Mouse (Mus musculus): ENCODE data around the gene Tnfsf13. TPM values are rescaled to one million over a fixed set of nuclear protein-coding genes. Genes with fewer than 3 reads are reported as not detected.

Tnfsf13 gene
- polyA plus RNA-seq, 1 experiment from 2014 or later: 0.24 TPM

DNA sequence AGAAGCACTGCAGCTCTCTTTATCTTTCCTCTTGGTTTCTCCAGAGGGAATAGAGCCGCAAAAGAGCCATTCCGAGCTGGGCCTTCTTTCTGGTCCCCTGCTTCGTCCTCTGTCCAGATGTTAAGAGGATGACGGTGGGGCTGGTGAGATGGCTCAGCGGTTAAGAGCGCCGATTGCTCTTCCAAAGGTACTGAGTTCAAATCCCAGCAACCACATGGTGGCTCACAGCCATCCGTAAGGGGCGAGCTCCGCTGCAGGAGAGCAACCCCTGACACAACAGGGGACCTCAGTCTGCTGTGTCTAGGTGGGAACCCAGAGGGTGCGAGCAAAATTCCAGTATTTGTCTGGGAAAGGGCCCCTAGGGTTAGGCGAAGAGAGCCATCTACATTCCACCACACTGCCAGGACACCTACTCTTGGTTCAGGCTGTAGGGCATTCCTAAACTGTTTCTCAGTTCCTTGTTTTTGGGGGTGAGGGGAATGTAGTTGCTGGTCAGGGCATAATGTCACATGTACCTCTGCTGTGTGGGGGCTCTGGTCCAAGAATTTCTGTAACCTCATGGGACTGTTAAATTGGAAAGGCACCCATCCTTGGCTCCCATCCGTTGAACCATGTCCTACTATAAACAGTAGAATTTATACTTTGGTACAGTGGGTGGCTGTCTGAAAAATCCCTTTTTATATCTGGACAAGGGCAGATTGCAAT, 22.5 kb downstream of the Tnfsf13 start:
- ATAC-seq (ENCODE audit: low read depth): peak; percentile 13
- peak overlapping the region; percentile 82 for H3K27ac ChIP-seq (ENCODE audit: low read depth, low read length)
- H3K36me3 ChIP-seq (ENCODE audit: control insufficient read depth, insufficient read depth, low read length): peaks cover 47% of the 10 kb centered on the region

GRCm38 (mm10) chr11:69662213-69662966, 23.2 kb downstream of the Tnfsf13 start, which contains the start of gene Mpdu1:
Gene Mpdu1, minus strand, starts transcription at chr11:69662642.
- Histone ChIP-seq H3K4me3 (ENCODE audit: low read depth, low read length) (peak within 1 kb of the TSS; percentile 45), H3K4me1 (ENCODE audit: control insufficient read depth, insufficient read depth, low read length) (peaks cover 10% of the 10 kb centered on the region; the same call in 1 of the 2 replicates), H3K36me3 (ENCODE audit: control insufficient read depth, insufficient read depth, low read length) (peaks cover 43% of the 10 kb centered on the region), H3K9me3 (ENCODE audit: control insufficient read depth, low read length) (no peaks in the 10 kb centered on the region), H3K9ac (replicated peaks; ENCODE audit: low read depth, low read length) (peak within 1 kb of the TSS; percentile 51), H3K4me2 (ENCODE audit: low read depth, low read length) (peak within 1 kb of the TSS; percentile 56), H3K27me3 (ENCODE audit: control insufficient read depth, insufficient read depth, low read length) (no peaks in the 10 kb centered on the region), H3K27ac (ENCODE audit: low read depth, low read length) (peak within 1 kb of the TSS; percentile 82)
- WGBS: under 1% methylated on average over 48 of the region's 48 CpGs
- ATAC-seq (ENCODE audit: low read depth): peak; percentile 95

More for the DNA sequence above, 22.5 kb downstream of the Tnfsf13 start:
- WGBS: 66% methylated on average over 13 of the region's 13 CpGs
- peak overlapping the region; percentile 51; the same call in 1 of the 2 replicates for H3K9ac ChIP-seq (replicated peaks; ENCODE audit: low read depth, low read length)
- peak overlapping the region; percentile 56 for H3K4me2 ChIP-seq (ENCODE audit: low read depth, low read length)
- peak overlapping the region; percentile 45 for H3K4me3 ChIP-seq (ENCODE audit: low read depth, low read length)
- H3K27me3 ChIP-seq (ENCODE audit: control insufficient read depth, insufficient read depth, low read length): no peaks in the 10 kb centered on the region
- peaks cover 10% of the 10 kb centered on the region; the same call in 1 of the 2 replicates for H3K4me1 ChIP-seq (ENCODE audit: control insufficient read depth, insufficient read depth, low read length)
- H3K9me3 ChIP-seq (ENCODE audit: control insufficient read depth, low read length): no peaks in the 10 kb centered on the region

- no peaks in the 10 kb centered on the region for H3K27me3 ChIP-seq (ENCODE audit: control insufficient read depth, insufficient read depth, low read length)
- peaks cover 10% of the 10 kb centered on the region; the same call in 1 of the 2 replicates for H3K4me1 ChIP-seq (ENCODE audit: control insufficient read depth, insufficient read depth, low read length)
- peak overlapping the region; percentile 56 for H3K4me2 ChIP-seq (ENCODE audit: low read depth, low read length)
- peak overlapping the region; percentile 51 for H3K9ac ChIP-seq (replicated peaks; ENCODE audit: low read depth, low read length)
- peak overlapping the region; percentile 45 for H3K4me3 ChIP-seq (ENCODE audit: low read depth, low read length)
- WGBS: 77% methylated on average over 3 of the region's 3 CpGs
- H3K27ac ChIP-seq (ENCODE audit: low read depth, low read length): peak overlapping the region; percentile 34; the same call in 1 of the 2 replicates
- no peaks in the 10 kb centered on the region for H3K9me3 ChIP-seq (ENCODE audit: control insufficient read depth, low read length)
- peaks cover 42% of the 10 kb centered on the region for H3K36me3 ChIP-seq (ENCODE audit: control insufficient read depth, insufficient read depth, low read length)
- ATAC-seq (ENCODE audit: low read depth): no peak
These were observed 24.2 kb downstream of the Tnfsf13 start for GRCm38 (mm10) chr11:69661221-69661881.

GRCm38 (mm10) chr11:69657462-69657881, 28.1 kb downstream of the Tnfsf13 start:
- Histone ChIP-seq H3K27me3 (ENCODE audit: control insufficient read depth, insufficient read depth, low read length) (no peaks in the 10 kb centered on the region), H3K9ac (replicated peaks; ENCODE audit: low read depth, low read length) (no peak overlapping the region), H3K4me2 (ENCODE audit: low read depth, low read length) (no peak overlapping the region), H3K27ac (ENCODE audit: low read depth, low read length) (no peak overlapping the region), H3K9me3 (ENCODE audit: control insufficient read depth, low read length) (no peaks in the 10 kb centered on the region), H3K4me1 (ENCODE audit: control insufficient read depth, insufficient read depth, low read length) (peaks cover 8% of the 10 kb centered on the region; the same call in 1 of the 2 replicates), H3K36me3 (ENCODE audit: control insufficient read depth, insufficient read depth, low read length) (peaks cover 24% of the 10 kb centered on the region), H3K4me3 (ENCODE audit: low read depth, low read length) (no peak overlapping the region)
- no peak for ATAC-seq (ENCODE audit: low read depth)
- WGBS: 86% methylated on average over 15 of the region's 15 CpGs

GRCm38 (mm10) chr11:69656617-69657461, 28.7 kb downstream of the Tnfsf13 start:
- no peak overlapping the region for H3K4me2 ChIP-seq (ENCODE audit: low read depth, low read length)
- peaks cover 30% of the 10 kb centered on the region for H3K36me3 ChIP-seq (ENCODE audit: control insufficient read depth, insufficient read depth, low read length)
- no peak overlapping the region for H3K27ac ChIP-seq (ENCODE audit: low read depth, low read length)
- H3K4me1 ChIP-seq (ENCODE audit: control insufficient read depth, insufficient read depth, low read length): peaks cover 8% of the 10 kb centered on the region; the same call in 1 of the 2 replicates
- no peak; the same call in 1 of the 2 replicates for ATAC-seq (ENCODE audit: low read depth)
- H3K4me3 ChIP-seq (ENCODE audit: low read depth, low read length): no peak overlapping the region
- H3K27me3 ChIP-seq (ENCODE audit: control insufficient read depth, insufficient read depth, low read length): no peaks in the 10 kb centered on the region
- 78% methylated on average over 10 of the region's 10 CpGs for WGBS
- H3K9ac ChIP-seq (replicated peaks; ENCODE audit: low read depth, low read length): no peak overlapping the region
- no peaks in the 10 kb centered on the region for H3K9me3 ChIP-seq (ENCODE audit: control insufficient read depth, low read length)

DNA sequence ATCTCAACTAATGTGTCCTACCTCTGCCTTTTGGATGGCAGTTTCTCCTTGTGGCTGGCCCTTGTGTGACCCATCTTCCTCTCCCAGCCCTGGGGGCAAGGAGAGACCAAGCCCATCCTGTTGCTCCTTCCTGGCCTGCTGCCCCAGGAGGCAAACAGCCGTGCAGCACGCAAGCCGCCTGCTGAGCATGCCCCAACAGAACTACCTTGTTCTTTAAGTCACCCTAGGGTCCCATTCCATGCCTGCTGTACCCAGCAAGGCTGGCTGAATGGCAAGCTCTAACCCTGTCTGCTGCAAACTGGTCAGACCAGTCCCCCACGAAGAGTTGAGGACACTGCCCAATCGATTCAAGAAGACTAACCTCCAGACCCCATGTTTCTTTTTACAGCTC, 29.5 kb downstream of the Tnfsf13 start:
- ATAC-seq (ENCODE audit: low read depth): no peak
- peaks cover 37% of the 10 kb centered on the region for H3K36me3 ChIP-seq (ENCODE audit: control insufficient read depth, insufficient read depth, low read length)
- H3K9ac ChIP-seq (replicated peaks; ENCODE audit: low read depth, low read length): no peak overlapping the region
- H3K27me3 ChIP-seq (ENCODE audit: control insufficient read depth, insufficient read depth, low read length): no peaks in the 10 kb centered on the region
- H3K4me3 ChIP-seq (ENCODE audit: low read depth, low read length): no peak overlapping the region
- WGBS: 79% methylated on average over 5 of the region's 5 CpGs
- H3K27ac ChIP-seq (ENCODE audit: low read depth, low read length): no peak overlapping the region
- H3K9me3 ChIP-seq (ENCODE audit: control insufficient read depth, low read length): no peaks in the 10 kb centered on the region
- no peak overlapping the region for H3K4me2 ChIP-seq (ENCODE audit: low read depth, low read length)
- 0 out of 2 replicates have a peak, but pooled peaks cover 2% of the 10 kb centered on the region for H3K4me1 ChIP-seq (ENCODE audit: control insufficient read depth, insufficient read depth, low read length)

- no peak within 1 kb of the TSS for H3K9ac ChIP-seq (replicated peaks; ENCODE audit: low read depth, low read length)
- 0 out of 2 replicates have a peak, but pooled peaks cover 2% of the 10 kb centered on the region for H3K4me1 ChIP-seq (ENCODE audit: control insufficient read depth, insufficient read depth, low read length)
- H3K36me3 ChIP-seq (ENCODE audit: control insufficient read depth, insufficient read depth, low read length): peaks cover 43% of the 10 kb centered on the region
- ATAC-seq (ENCODE audit: low read depth): peak; percentile 79
- H3K9me3 ChIP-seq (ENCODE audit: control insufficient read depth, low read length): no peaks in the 10 kb centered on the region
- WGBS: 23% methylated on average over 34 of the region's 34 CpGs
- H3K4me3 ChIP-seq (ENCODE audit: low read depth, low read length): no peak within 1 kb of the TSS
- no peak within 1 kb of the TSS for H3K4me2 ChIP-seq (ENCODE audit: low read depth, low read length)
- no peak within 1 kb of the TSS for H3K27ac ChIP-seq (ENCODE audit: low read depth, low read length)
- H3K27me3 ChIP-seq (ENCODE audit: control insufficient read depth, insufficient read depth, low read length): no peaks in the 10 kb centered on the region
These were observed 30.1 kb downstream of the Tnfsf13 start, which contains the start of gene Sox15 for GRCm38 (mm10) chr11:69655264-69656064. Gene Sox15, plus strand, starts transcription at chr11:69655314.

Data from neural tube, embryonic 14.5 days (tissue).